Mouse (Mus musculus): ENCODE results near the gene Ly75.

DNA sequence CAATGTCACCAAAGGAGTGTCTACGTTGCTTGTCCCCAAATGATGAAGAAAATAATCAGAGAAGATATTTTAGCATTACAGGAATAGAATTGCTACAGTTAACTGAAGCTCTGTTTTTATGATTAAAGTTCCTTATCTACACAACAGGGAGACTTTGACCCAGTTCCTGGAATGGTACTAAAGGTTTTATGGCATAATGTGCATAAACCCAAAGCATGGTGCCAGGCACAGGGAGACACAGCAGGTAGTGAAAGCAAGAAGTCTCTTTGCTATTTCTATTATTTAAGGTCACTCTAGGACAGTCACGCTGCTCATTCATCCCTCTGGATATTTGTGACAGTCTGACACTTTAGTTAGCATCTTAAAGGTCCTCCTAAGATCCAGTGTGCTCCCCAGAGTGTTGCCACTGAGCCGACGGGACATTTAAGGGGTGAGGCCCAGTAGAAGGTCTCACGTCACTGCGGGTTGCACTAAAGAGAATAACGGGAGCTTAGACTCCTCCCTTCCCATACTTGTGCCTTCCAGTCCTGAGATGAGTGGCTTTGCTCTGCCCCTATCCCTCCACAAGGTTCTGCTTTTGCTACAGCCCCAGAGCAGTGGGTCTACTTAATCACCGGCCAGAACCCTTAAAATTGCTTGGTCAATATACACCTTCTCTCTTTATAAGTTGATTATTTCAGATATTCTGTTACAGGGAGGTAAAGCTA, 47.4 kb upstream of the Ly75 start:
- TF ChIP-seq CTCF (IDR thresholded peaks at IDR 0.05; ENCODE audit: control insufficient read depth, insufficient read depth, low read length) (no peak), POLR2A (IDR thresholded peaks at IDR 0.05; ENCODE audit: borderline replicate concordance, control insufficient read depth, low read depth, low read length) (no peak)
